Mouse (Mus musculus): ENCODE results near the gene Ddx24. TPM values are rescaled to one million over a fixed set of nuclear protein-coding genes. Genes with fewer than 3 reads are reported as not detected.

The Ddx24 gene
- polyA plus RNA-seq (2014; fragmentation: Illumina TruSeq; extraction: RNeasy Lipid Tissue Mini Kit (QIAGEN cat#74804); ENCODE audit: low read depth, low replicate concordance), result 28.3 TPM

DNA sequence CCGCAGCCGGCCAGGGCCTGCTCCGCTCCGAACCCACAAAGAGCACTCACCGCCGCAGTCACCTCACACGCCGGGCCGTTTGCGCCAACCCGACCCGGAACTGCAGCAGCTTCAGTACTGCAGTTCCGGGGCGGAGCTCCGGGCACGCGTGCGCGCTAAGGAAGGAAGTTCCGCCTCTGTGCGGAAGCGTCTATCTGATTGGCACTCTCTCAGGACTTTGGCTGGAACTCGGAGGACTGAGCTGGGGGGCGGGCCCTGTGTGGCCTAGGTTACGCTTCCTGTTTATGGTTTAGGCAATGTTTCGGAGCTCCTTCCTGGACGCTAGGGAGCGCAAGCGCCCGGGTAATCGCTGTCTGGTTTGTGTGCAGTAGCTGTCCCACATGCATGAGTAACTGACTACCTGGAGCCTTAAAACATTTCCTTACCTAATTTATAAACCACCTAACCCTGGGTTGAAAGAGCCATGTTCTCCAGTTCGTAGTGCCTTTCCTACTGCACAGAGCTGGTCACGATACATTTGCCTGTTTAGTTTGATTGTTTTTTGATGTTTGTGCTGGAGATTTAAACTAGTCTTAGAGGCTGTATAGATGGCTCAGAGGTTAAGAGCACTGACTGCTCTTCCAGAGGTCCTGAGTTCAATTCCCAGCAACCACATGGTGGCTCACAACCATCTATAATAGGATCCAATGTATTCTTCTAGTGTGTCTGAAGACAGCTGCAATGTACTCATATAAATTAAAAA is at the start of gene Ddx24:
TSS of gene Ddx24 (minus strand) at position 102 of the 742 bp plus-strand sequence.

DNA sequence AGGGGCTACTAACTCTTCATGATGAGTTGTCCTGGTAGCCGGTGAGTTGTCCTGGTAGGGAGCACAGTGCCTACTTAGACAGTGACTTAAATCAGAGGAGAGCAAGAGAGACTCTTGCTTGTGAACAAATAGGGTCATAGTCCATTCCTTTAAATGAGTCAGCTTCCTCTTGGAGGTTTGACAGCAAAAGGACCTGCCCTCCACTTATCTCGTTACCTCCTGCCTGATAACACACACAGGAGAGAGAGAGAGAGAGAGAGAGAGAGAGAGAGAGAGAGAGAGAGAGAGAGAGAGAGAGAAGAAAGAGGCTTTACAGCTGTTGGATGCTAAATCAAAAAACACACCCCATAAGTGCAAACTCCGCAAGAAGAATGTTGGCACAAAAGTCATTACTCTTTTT is 31.5 kb upstream of the Ddx24 start, which contains the start of gene Ifi27l2b:
TSS of gene Ifi27l2b (minus strand) at position 84 of the 400 bp plus-strand sequence.

DNA sequence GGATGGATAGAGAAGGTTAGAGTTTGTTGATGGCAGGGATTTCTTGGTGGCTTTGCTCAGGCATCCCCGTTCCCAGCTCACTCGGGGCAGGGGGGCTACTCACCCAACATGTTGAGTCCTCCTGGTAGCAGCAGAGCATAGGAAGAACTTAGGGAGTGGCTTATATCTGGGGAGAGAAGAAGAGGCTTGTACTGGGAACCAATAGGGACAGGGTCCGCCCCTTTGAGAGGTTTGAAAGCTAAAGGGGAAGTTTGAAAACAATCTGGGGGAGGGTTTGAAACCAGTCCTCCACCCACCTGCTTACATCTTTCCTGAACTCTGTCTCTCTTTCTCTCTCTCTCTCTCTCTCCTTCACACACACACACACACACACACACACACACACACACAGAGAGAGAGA is 17.9 kb upstream of the Ddx24 start, which contains the start of gene Ifi27l2a:
TSS of gene Ifi27l2a (minus strand) at position 157 of the 400 bp plus-strand sequence.

DNA sequence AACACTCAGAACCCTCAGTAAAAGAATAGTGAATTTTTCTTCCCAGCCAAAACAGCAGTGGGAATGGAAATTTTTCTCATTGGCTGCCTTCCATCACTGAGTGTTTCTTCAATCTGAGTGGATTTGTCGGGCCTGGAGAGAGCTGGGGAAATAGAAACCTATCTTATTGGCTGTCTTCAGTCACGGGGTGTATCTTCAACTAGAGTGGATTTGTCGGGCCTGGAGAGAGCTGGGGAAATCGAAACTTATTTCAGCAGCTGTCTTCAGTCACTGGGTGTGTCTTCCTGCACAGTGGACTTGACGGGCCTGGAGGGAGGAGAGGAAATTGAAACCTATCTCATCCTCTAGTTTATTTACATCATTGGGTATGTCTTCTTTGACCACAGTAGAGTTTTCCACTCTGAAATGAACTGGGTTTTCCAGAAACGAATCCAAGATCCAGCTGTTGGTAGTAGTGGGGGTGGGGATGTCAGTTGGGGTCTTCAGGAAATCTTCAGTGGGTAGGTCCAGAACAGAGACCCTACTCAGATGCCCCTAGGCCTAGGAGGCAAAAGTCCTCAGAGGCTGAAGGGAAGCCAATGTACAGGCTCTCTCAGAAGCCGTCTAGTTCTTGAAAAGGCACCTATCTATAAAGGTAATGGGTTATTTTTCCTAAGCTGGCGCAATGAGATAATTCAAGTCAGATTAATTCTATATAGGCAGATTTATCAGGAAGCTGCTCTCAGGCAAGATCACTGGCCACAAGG is 8.5 kb upstream of the Ddx24 start, which contains the start of gene Ifi27:
TSS of gene Ifi27 (plus strand) at position 226 of the 746 bp plus-strand sequence.

DNA sequence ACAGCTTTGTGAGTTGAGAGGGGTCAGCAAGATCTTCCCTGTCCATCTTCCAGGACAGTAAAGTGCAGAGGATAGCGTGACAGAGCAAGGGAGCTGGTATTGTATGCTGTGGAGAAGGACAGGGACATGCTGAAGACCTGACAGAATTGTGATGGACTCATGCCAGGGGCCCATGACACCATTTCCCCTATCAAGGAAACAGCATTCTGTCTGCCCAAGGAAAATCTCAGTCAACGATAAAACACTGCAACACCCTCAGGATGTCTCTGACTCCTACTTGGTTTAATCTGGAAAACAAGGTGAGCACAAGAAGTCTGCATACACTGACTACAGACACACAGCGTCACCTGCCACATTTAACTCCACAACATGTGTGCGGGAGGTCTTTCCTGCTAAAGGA is 17.9 kb downstream of the Ddx24 start, which contains the start of gene 9330161L09Rik:
TSS of gene 9330161L09Rik (minus strand) at position 101 of the 400 bp plus-strand sequence.

DNA sequence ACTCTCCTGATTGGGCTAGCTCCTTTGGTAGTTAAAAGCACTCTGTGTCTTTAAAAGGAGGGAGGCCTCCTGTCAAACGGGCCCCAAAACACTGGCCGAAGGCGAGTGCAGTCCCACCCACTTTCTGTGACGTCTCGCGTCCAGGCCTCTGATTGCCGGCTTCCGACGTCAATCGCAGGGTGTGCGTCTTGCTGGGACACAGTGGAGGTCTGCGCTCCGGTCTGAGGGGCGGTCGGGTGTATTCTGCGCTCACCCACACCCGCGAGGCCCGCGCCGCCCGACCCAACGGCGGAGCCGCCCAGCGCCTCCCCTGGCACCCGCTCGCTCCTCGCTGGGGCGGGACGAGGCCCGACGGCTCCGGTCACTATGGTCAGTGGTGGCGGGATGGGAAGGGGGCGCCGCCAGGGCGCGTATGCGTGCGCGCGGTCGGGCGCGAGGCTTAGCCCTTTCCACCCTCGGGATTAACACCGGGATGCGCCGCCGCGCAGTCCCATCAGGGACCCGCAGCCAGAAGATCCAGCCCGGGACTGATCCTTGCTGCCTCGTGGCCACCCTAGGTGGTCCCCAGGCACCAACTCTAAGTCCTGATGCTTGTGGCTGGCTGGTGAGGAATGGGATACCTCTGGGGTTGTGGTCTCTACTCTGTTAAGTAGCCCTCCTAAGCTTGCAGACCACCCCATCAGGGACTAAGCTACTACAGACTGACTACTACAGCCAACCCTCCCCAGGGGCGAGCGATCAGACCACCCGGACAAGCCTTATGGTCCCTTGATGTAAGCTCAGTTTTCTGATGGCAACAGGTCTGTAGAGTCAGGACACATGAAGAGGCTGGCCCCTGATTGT is 36.9 kb downstream of the Ddx24 start, which contains the start of gene Otub2:
TSS of gene Otub2 (plus strand) at position 178 of the 843 bp plus-strand sequence.

Other genes starting within 250 kb of the Ddx24 start
- gene Prima1, start 183.7 kb downstream of the Ddx24 start, polyA plus RNA-seq (2014; fragmentation: Illumina TruSeq; extraction: RNeasy Lipid Tissue Mini Kit (QIAGEN cat#74804); ENCODE audit: low read depth, low replicate concordance), result not detected
- gene Fam181a, start 114.9 kb downstream of the Ddx24 start, polyA plus RNA-seq (2014; fragmentation: Illumina TruSeq; extraction: RNeasy Lipid Tissue Mini Kit (QIAGEN cat#74804); ENCODE audit: low read depth, low replicate concordance), result not detected
- gene Asb2, start 69.8 kb downstream of the Ddx24 start, polyA plus RNA-seq (2014; fragmentation: Illumina TruSeq; extraction: RNeasy Lipid Tissue Mini Kit (QIAGEN cat#74804); ENCODE audit: low read depth, low replicate concordance), result not detected
- gene Otub2, start 37.1 kb downstream of the Ddx24 start, polyA plus RNA-seq (2014; fragmentation: Illumina TruSeq; extraction: RNeasy Lipid Tissue Mini Kit (QIAGEN cat#74804); ENCODE audit: low read depth, low replicate concordance), result 2.4 TPM
- gene 9330161L09Rik, start 18.0 kb downstream of the Ddx24 start, polyA plus RNA-seq (2014; fragmentation: Illumina TruSeq; extraction: RNeasy Lipid Tissue Mini Kit (QIAGEN cat#74804); ENCODE audit: low read depth, low replicate concordance), result not detected
- 32.7 TPM for gene Ifi27, start 8.4 kb upstream of the Ddx24 start, polyA plus RNA-seq (2014; fragmentation: Illumina TruSeq; extraction: RNeasy Lipid Tissue Mini Kit (QIAGEN cat#74804); ENCODE audit: low read depth, low replicate concordance)
- gene Ifi27l2a, start 17.9 kb upstream of the Ddx24 start, polyA plus RNA-seq (2014; fragmentation: Illumina TruSeq; extraction: RNeasy Lipid Tissue Mini Kit (QIAGEN cat#74804); ENCODE audit: low read depth, low replicate concordance), result 3.8 TPM
- gene Ifi27l2b, start 31.4 kb upstream of the Ddx24 start, polyA plus RNA-seq (2014; fragmentation: Illumina TruSeq; extraction: RNeasy Lipid Tissue Mini Kit (QIAGEN cat#74804); ENCODE audit: low read depth, low replicate concordance), result not detected
- 13.3 TPM for gene Ppp4r4, start 106.5 kb upstream of the Ddx24 start, polyA plus RNA-seq (2014; fragmentation: Illumina TruSeq; extraction: RNeasy Lipid Tissue Mini Kit (QIAGEN cat#74804); ENCODE audit: low read depth, low replicate concordance)
- 1.1 TPM for gene Serpina10, start 205.6 kb upstream of the Ddx24 start, polyA plus RNA-seq (2014; fragmentation: Illumina TruSeq; extraction: RNeasy Lipid Tissue Mini Kit (QIAGEN cat#74804); ENCODE audit: low read depth, low replicate concordance)
- gene Serpina6, start 231.4 kb upstream of the Ddx24 start, polyA plus RNA-seq (2014; fragmentation: Illumina TruSeq; extraction: RNeasy Lipid Tissue Mini Kit (QIAGEN cat#74804); ENCODE audit: low read depth, low replicate concordance), result 6.3 TPM